Mouse (Mus musculus) liver, postnatal 0 days (tissue): ENCODE data around the gene Hspa5.

Source experiments
- CTCF ChIP-seq: sonication (generic); IDR thresholded peaks from 2 replicates; pipeline ENCODE4 v1.5.1; 2016; ENCODE audit warnings: antibody characterized with exemption, low read depth
- EP300 ChIP-seq: IDR thresholded peaks from 2 replicates; pipeline ENCODE4 v1.6.1; 2016; ENCODE audit warnings: antibody characterized with exemption, low read depth, mild to moderate bottlenecking

DNA sequence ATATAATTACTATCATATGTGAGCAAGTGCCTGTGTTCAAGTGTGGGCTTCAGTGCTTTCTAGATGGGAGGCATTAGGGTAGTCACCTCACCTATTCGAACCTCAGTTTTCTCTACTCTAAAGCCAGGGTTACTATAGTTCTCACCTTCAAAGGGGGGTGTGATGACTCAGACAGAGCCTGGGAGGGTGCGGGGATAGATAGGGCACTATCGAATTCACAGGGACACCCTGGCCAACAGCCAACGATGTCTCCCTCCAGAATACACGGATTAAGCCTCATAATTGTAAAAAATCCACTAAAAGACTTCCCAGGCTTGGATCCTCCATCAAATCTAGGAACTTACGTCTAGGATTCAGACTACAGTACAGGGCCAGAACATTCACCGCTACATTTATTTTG lies 23.7 kb downstream of the Hspa5 start:
- TF ChIP-seq CTCF: no peak
- peak; percentile 78 for TF ChIP-seq EP300
